Mouse (Mus musculus) liver, adult 2 months (tissue): ENCODE results near the gene Gmfg. TPM values are rescaled to one million over a fixed set of nuclear protein-coding genes. Genes with fewer than 3 reads are reported as not detected.

ENCODE experiments used
- DNase-seq: peaks from one replicate; pipeline ENCODE4 v3.0.0-alpha.2; 2011; ENCODE audit warnings: low read depth, low spot score; ENCODE audit errors: extremely low read depth
- H3K27ac ChIP-seq: fragments of 200-500 bp; replicated peaks from 2 replicates; pipeline ENCODE4 v1.5.1; 2012; ENCODE audit warnings: low read depth, mild to moderate bottlenecking, control low read depth, inconsistent platforms, low read length; ENCODE audit not compliant: insufficient read depth
- H3K27me3 ChIP-seq: fragments of 200-500 bp; 2 replicates; pipeline ENCODE4 v1.6.1; 2012; ENCODE audit warnings: mild to moderate bottlenecking, moderate library complexity, low read length, inconsistent platforms; ENCODE audit not compliant: control insufficient read depth, insufficient read depth
- H3K36me3 ChIP-seq: fragments of 200-500 bp; 2 replicates; pipeline ENCODE4 v1.6.1; 2012; ENCODE audit warnings: low read length, inconsistent platforms; ENCODE audit not compliant: control insufficient read depth, insufficient read depth
- H3K4me1 ChIP-seq: fragments of 200-500 bp; 2 replicates; pipeline ENCODE4 v1.6.1; 2011; ENCODE audit warnings: low read length; ENCODE audit not compliant: control insufficient read depth, insufficient read depth
- H3K4me3 ChIP-seq: fragments of 200-500 bp; 2 replicates; pipeline ENCODE4 v1.5.1; 2011; ENCODE audit warnings: low read depth, mild to moderate bottlenecking, control low read depth, low read length, moderate library complexity; ENCODE audit not compliant: insufficient read depth
- H3K79me2 ChIP-seq: fragments of 200-500 bp; 2 replicates; pipeline ENCODE4 v1.6.1; 2012; ENCODE audit warnings: inconsistent platforms, mild to moderate bottlenecking, low read length, moderate library complexity; ENCODE audit not compliant: control insufficient read depth, insufficient read depth
- H3K9ac ChIP-seq: fragments of 200-500 bp; 2 replicates; pipeline ENCODE4 v1.6.1; 2012; ENCODE audit warnings: low read depth, mild to moderate bottlenecking, control low read depth, inconsistent platforms, low read length
- CTCF ChIP-seq: fragments of 200-500 bp; IDR thresholded peaks from 2 replicates; pipeline ENCODE4 v1.5.1; 2011; ENCODE audit warnings: low read depth, low read length, control low read depth
- POLR2A ChIP-seq: fragments of 200-500 bp; IDR thresholded peaks from 2 replicates; pipeline ENCODE4 v1.6.1; 2011; ENCODE audit warnings: low read length, control low read depth; ENCODE audit not compliant: insufficient read depth; ENCODE audit errors: extremely low read depth
- WGBS: fragments of 180-500 bp; shearing (Covaris S2); methylation state at CpG from one replicate; pipeline ENCODE4 v1.1.7; 2018; 5-methylcytosine and 5-hydroxymethylcytosine counted together
- polyA plus RNA-seq: library from polyadenylated mRNA; depleted of rRNA; stranded (reverse); fragments of >200 nt; gene quantifications from 2 replicates; pipeline ENCODE4 v1.2.3, GENCODE M21; 2012
- total RNA-seq: library from RNA; depleted of rRNA; stranded (reverse); fragments of >200 nt; gene quantifications from 2 replicates; pipeline ENCODE4 v1.2.3, GENCODE M21; 2014

Gmfg gene
- total and polyA plus RNA-seq, 2 experiments, result 4.0 to 24.4 TPM

DNA sequence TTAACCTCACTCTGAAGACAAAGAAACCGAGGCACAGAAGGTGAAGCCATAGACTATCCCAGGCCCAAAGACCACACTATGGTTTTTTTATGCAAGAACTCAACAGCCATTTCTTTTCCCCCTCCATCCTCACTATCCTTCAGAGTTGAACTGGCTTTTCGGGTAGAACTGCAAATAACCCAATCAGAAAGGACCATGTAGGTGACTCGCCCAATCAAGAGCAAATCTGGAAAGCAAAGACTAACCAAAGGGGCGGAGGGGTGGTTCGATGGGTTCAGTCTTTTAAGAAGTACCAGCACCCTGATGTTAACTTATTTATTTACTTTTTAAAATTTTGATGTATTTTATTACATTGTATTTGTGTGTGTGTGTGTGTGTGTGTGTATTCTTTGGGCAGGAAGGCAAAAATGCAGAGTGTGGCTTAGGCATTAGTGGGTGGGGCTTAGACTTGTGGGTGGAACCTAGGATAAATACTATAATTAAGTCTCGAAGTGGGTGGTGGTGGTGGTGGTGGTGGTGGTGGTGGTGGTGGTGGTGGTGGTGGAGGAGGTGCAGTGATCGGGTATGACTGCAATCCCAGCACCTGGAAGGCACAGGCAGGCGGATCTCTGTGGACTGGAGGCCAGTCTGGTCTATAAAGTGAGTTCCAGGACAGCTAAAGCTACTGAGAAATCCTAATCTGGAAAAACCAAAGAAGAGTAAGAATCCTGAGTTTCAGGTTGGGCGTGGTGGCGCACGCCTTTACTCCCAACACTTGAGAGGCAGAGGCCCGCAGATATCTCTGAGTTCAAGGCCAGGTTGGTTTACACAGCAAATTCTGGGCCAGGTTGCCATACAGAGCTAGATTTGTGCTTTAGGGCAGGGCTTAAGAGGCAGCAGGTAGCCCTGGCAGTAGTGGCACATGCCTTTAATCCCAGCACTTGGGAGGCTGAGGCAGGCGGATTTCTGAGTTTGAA is 10.9 kb downstream of the Gmfg start:
- no peak overlapping the region for H3K9ac ChIP-seq
- H3K27ac ChIP-seq, result no peak overlapping the region
- H3K36me3 ChIP-seq, result no peaks in the 10 kb centered on the region
- no peak overlapping the region for H3K4me3 ChIP-seq
- 0 out of 2 replicates have a peak, but pooled peaks cover 2% of the 10 kb centered on the region for H3K4me1 ChIP-seq
- TF ChIP-seq POLR2A (no peak), CTCF (no peak)
- 73% methylated on average over 13 of the region's 13 CpGs for WGBS
- no peak for DNase-seq
- H3K79me2 ChIP-seq, result no peaks in the 10 kb centered on the region
- H3K27me3 ChIP-seq, result no peaks in the 10 kb centered on the region; the same call in 1 of the 2 replicates

DNA sequence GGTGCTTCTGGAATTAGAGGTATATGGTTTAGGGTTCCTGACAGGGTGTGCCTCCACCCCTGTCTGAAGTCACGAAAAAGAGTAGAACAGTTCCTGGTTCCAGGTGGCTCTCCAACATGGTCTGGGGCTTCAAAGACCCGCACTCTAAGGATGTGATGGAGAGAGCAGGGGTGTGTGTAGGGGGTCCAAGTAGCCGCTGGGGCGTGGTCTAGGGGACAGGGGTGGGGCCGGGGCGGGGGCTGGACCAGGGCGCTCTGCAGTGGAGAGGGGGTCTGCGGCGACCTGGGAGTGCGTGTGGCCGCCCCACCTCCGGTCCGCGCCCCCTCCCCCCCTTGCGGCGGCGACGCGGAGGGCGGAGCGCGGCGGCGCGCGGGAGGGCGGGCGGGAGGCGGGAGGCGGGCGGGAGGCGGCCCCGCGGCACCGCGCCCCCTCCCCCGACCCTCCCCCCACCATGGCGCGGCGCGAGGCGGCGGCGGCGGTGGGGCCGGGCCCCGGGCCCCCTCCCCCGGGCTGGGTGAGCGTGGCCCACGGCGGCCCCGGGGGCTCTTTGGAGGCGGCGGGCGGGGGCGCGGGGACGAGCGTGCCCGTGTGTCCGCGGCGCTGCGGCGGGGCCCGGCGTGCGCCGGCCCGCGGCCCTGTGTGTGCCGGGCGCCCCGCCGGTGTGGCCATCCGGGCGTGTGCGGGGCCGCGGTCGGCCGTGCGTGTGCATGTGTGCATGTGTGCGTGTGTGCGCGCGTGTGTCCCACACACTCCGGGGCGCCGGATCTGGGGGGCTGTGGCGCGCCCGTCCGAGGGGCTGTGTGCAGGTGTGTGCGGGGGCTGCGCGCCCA is 14.5 kb downstream of the Gmfg start, which contains the start of gene Lrfn1:
TSS of gene Lrfn1 (plus strand) at position 450 of the 830 bp plus-strand sequence.
- Histone ChIP-seq H3K4me3 (peak within 1 kb of the TSS; percentile 70), H3K27me3 (no peaks in the 10 kb centered on the region; the same call in 1 of the 2 replicates), H3K27ac (no peak within 1 kb of the TSS), H3K36me3 (no peaks in the 10 kb centered on the region), H3K4me1 (0 out of 2 replicates have a peak, but pooled peaks cover 2% of the 10 kb centered on the region), H3K9ac (peak within 1 kb of the TSS; percentile 80), H3K79me2 (no peaks in the 10 kb centered on the region)
- TF ChIP-seq CTCF, result no peak
- no peak for TF ChIP-seq POLR2A
- DNase-seq, result no peak
- WGBS, result 3% methylated on average over 27 of the region's 97 CpGs

DNA sequence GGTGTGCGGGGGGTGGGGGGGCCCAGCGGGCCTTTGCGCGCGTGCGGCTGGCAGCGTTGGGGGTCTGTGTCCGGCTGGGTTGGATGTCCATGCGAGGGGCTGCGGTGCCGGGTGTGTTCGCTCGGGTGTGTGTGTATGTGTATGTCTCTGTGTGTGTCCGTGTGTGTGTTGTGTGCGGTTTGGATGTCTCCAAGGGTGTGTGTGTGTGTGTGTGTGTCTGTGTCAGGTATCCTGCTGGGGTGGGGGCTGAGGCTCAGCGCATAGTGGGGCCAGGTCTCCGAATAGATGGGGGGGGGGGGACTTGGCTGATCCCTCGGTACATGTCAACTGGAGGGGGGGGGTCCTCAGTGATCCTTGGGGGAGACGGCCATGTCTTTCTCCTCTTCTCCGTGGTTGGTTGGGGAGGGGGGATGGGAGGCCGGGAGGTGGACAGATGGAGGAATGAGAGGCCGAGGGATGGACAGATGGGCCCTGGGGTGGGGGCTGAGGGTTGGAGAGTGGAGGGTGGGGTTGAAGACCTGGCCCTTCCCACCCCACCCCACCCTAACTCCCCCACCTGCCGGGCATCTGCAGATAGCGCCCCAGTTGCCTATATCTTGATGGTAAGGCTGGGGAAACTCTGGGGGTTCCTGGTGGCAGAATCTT is 15.2 kb downstream of the Gmfg start:
- peak overlapping the region; percentile 70 for H3K4me3 ChIP-seq
- DNase-seq, result no peak
- 6% methylated on average over 22 of the region's 24 CpGs for WGBS
- no peaks in the 10 kb centered on the region for H3K36me3 ChIP-seq
- no peak for TF ChIP-seq CTCF
- no peak for TF ChIP-seq POLR2A
- 0 out of 2 replicates have a peak, but pooled peaks cover 2% of the 10 kb centered on the region for H3K4me1 ChIP-seq
- no peaks in the 10 kb centered on the region for H3K79me2 ChIP-seq
- no peaks in the 10 kb centered on the region; the same call in 1 of the 2 replicates for H3K27me3 ChIP-seq
- H3K9ac ChIP-seq, result peak overlapping the region; percentile 80
- no peak overlapping the region for H3K27ac ChIP-seq

DNA sequence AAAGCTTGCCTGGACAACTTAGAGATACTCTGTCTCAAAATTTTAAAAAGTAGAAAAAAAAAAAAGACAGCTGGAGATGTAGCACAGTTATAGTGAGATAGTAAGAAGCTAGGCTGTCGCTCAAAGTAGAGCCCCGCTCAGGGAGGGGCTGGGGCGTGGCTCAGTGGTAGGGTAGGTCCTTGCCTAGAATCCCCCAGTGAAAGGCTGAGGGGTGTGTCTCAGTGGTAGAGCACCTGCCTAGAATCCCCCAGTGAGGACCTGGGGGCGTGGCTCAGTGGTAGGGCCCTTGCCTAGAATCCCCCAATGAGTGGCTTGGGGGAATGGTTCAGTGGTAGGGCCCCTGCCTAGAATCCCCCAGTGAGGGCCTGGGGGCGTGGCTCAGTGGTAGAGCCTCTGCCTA is 23.1 kb downstream of the Gmfg start:
- H3K4me1 ChIP-seq, result no peaks in the 10 kb centered on the region
- H3K79me2 ChIP-seq, result no peaks in the 10 kb centered on the region
- no peaks in the 10 kb centered on the region for H3K27me3 ChIP-seq
- no peak overlapping the region for H3K4me3 ChIP-seq
- H3K27ac ChIP-seq, result no peak overlapping the region
- no peaks in the 10 kb centered on the region for H3K36me3 ChIP-seq
- DNase-seq, result no peak
- no peak overlapping the region for H3K9ac ChIP-seq
- no peak for TF ChIP-seq POLR2A
- no peak for TF ChIP-seq CTCF
- WGBS, result 98% methylated on average over 4 of the region's 5 CpGs

DNA sequence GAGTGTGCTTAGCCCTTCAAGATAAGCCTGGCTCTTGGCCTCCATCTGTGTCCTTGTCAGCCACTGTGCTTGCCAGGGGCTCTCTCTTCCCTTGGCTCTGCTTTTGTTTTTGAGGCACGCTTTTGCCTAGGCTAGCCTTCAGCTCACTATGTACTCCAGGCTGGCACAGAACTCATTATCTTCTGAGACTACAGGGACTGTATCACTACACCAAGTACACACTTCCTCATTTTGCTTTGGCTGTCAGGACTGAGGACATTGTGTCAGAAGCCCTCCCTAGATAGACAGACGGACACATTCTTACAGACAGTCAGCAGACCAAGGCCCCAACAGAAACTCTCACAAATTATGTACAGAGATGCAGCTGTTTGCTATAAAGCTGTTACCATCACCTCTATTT is 25.5 kb downstream of the Gmfg start:
- DNase-seq, result no peak
- 84% methylated on average over 2 of the region's 2 CpGs for WGBS
- Histone ChIP-seq H3K4me1 (no peaks in the 10 kb centered on the region), H3K79me2 (no peaks in the 10 kb centered on the region), H3K9ac (no peak overlapping the region), H3K27ac (no peak overlapping the region), H3K27me3 (peaks cover 14% of the 10 kb centered on the region), H3K4me3 (no peak overlapping the region), H3K36me3 (no peaks in the 10 kb centered on the region)
- TF ChIP-seq POLR2A (no peak), CTCF (no peak)
